Mouse (Mus musculus) kidney, postnatal 0 days (tissue): ENCODE measurements around the gene Pigq. TPM values are rescaled to one million over a fixed set of nuclear protein-coding genes. Genes with fewer than 3 reads are reported as not detected.

Experiments
- ATAC-seq: fragments of 200-750 bp; cut with Nextera tagmentation; replicated peaks from 2 replicates; pipeline ENCODE4 v1.8.0; 2017; ENCODE audit warnings: low read depth, moderate number of reproducible peaks, moderate TSS enrichment, moderate library complexity; ENCODE audit not compliant: low FRiP score
- DNase-seq: peaks from one replicate; pipeline ENCODE4 v3.0.0-alpha.2; 2016; ENCODE audit warnings: low spot score
- H3K27ac ChIP-seq: fragments of 300-500 bp; sonication (generic); 2 replicates; pipeline ENCODE4 v1.5.1; 2014; ENCODE audit warnings: mild to moderate bottlenecking
- H3K27me3 ChIP-seq: fragments of 300-500 bp; sonication (generic); 2 replicates; pipeline ENCODE4 v1.6.1; 2014; ENCODE audit warnings: low read length, mixed read lengths; ENCODE audit not compliant: insufficient read depth
- H3K36me3 ChIP-seq: fragments of 300-500 bp; sonication (generic); 2 replicates; pipeline ENCODE4 v1.6.1; 2014; ENCODE audit warnings: low read length, mixed read lengths; ENCODE audit not compliant: insufficient read depth
- H3K4me1 ChIP-seq: fragments of 300-500 bp; sonication (generic); replicated peaks from 2 replicates; pipeline ENCODE4 v1.6.1; 2014; ENCODE audit warnings: antibody characterized with exemption, low read length, mixed read lengths; ENCODE audit not compliant: insufficient read depth
- H3K4me2 ChIP-seq: fragments of 300-500 bp; sonication (generic); 2 replicates; pipeline ENCODE4 v1.6.1; 2014; ENCODE audit warnings: mild to moderate bottlenecking, low read length, moderate library complexity, mixed read lengths
- H3K4me3 ChIP-seq: fragments of 300-500 bp; sonication (generic); replicated peaks from 2 replicates; pipeline ENCODE4 v1.5.1; 2014; ENCODE audit warnings: low read depth, low read length
- H3K9ac ChIP-seq: fragments of 300-500 bp; sonication (generic); 2 replicates; pipeline ENCODE4 v1.6.1; 2014; ENCODE audit warnings: low read depth, low read length
- H3K9me3 ChIP-seq: fragments of 300-500 bp; sonication (generic); replicated peaks from 2 replicates; pipeline ENCODE4 v1.6.1; 2016; ENCODE audit warnings: low read length, inconsistent platforms, mixed read lengths
- CTCF ChIP-seq: IDR thresholded peaks from 2 replicates; pipeline ENCODE4 v1.5.1; 2016; ENCODE audit warnings: antibody characterized with exemption, low read depth, mild to moderate bottlenecking, moderate library complexity
- WGBS: fragments of 180-500 bp; shearing (Covaris S2); extraction: QIAGEN DNeasy Blood & Tissue Kit; methylation state at CpG from one replicate; pipeline ENCODE4 v1.1.7; 2014; 5-methylcytosine and 5-hydroxymethylcytosine counted together
- polyA plus RNA-seq: library from polyadenylated mRNA; unstranded; fragments of >200 nt; fragmentation: Nextera tagmentation; extraction: Ambion mirVana; gene quantifications from 2 replicates; pipeline ENCODE4 v1.2.1, GENCODE M21; 2015

Gene Pigq
- 69.5 and 70.2 TPM in 2 replicates for polyA plus RNA-seq

GRCm38 (mm10) chr17:25944366-25945163 lies at the start of gene Pigq, which contains the start of gene Nhlrc4:
TSS of gene Pigq (minus strand) at chr17:25944936.
TSS of gene Nhlrc4 (minus strand) at chr17:25944961.
- no peak within 1 kb of the TSS for H3K4me3 ChIP-seq
- TF ChIP-seq CTCF = no peak
- H3K4me1 ChIP-seq = peaks cover 7% of the 10 kb centered on the region
- no peaks in the 10 kb centered on the region for H3K27me3 ChIP-seq
- no peak within 1 kb of the TSS for H3K4me2 ChIP-seq
- WGBS = 63% methylated on average over 6 of the region's 6 CpGs
- H3K36me3 ChIP-seq = no peaks in the 10 kb centered on the region
- H3K9me3 ChIP-seq = no peaks in the 10 kb centered on the region
- no peak for DNase-seq
- no peak for ATAC-seq
- H3K9ac ChIP-seq = no peak within 1 kb of the TSS
- H3K27ac ChIP-seq = peak within 1 kb of the TSS; percentile 71

GRCm38 (mm10) chr17:25993489-25993888 lies 48.8 kb upstream of the Pigq start:
- Histone ChIP-seq H3K9ac (no peak overlapping the region), H3K9me3 (no peaks in the 10 kb centered on the region), H3K36me3 (peaks cover 31% of the 10 kb centered on the region), H3K4me2 (no peak overlapping the region), H3K27me3 (no peaks in the 10 kb centered on the region), H3K27ac (no peak overlapping the region), H3K4me3 (no peak overlapping the region), H3K4me1 (no peaks in the 10 kb centered on the region; the same call in 1 of the 2 replicates)
- 91% methylated on average over 3 of the region's 3 CpGs for WGBS
- ATAC-seq = no peak
- no peak for TF ChIP-seq CTCF
- no peak for DNase-seq

- ATAC-seq = no peak
- DNase-seq = no peak
- Histone ChIP-seq H3K4me1 (no peaks in the 10 kb centered on the region), H3K27ac (no peak overlapping the region), H3K27me3 (no peaks in the 10 kb centered on the region), H3K9ac (no peak overlapping the region), H3K4me2 (no peak overlapping the region), H3K9me3 (no peaks in the 10 kb centered on the region), H3K4me3 (no peak overlapping the region), H3K36me3 (peaks cover 25% of the 10 kb centered on the region)
- WGBS = 98% methylated on average over 4 of the region's 4 CpGs
- no peak for TF ChIP-seq CTCF
Measured at GRCm38 (mm10) chr17:25992274-25992673, 47.5 kb upstream of the Pigq start.

- ATAC-seq = no peak
Measured at GRCm38 (mm10) chr17:25990331-25990730, 45.6 kb upstream of the Pigq start.

GRCm38 (mm10) chr17:25985306-25986294 lies 40.9 kb upstream of the Pigq start, which contains the start of gene Capn15:
TSS of gene Capn15 (minus strand) at chr17:25985796.
- H3K4me3 ChIP-seq = peak within 1 kb of the TSS; percentile 89
- TF ChIP-seq CTCF = no peak
- DNase-seq = peak; percentile 99
- under 1% methylated on average over 91 of the region's 91 CpGs for WGBS
- H3K36me3 ChIP-seq = peaks cover 12% of the 10 kb centered on the region; the same call in 1 of the 2 replicates
- ATAC-seq = peak; percentile 97
- H3K4me1 ChIP-seq = peaks cover 11% of the 10 kb centered on the region; the same call in 1 of the 2 replicates
- H3K27me3 ChIP-seq = no peaks in the 10 kb centered on the region
- H3K9me3 ChIP-seq = no peaks in the 10 kb centered on the region
- H3K4me2 ChIP-seq = peak within 1 kb of the TSS; percentile 94
- peak within 1 kb of the TSS; percentile 85 for H3K27ac ChIP-seq
- H3K9ac ChIP-seq = peak within 1 kb of the TSS; percentile 92

More at GRCm38 (mm10) chr17:25990331-25990730, 45.6 kb upstream of the Pigq start:
- Histone ChIP-seq H3K27ac (no peak overlapping the region), H3K4me2 (no peak overlapping the region), H3K36me3 (peaks cover 25% of the 10 kb centered on the region), H3K9me3 (no peaks in the 10 kb centered on the region), H3K4me1 (no peaks in the 10 kb centered on the region), H3K27me3 (no peaks in the 10 kb centered on the region), H3K4me3 (no peak overlapping the region), H3K9ac (no peak overlapping the region)
- 87% methylated on average over 5 of the region's 5 CpGs for WGBS
- no peak for DNase-seq
- TF ChIP-seq CTCF = no peak
